Mouse (Mus musculus): ENCODE measurements around the gene Rora.

Gene Rora

DNA sequence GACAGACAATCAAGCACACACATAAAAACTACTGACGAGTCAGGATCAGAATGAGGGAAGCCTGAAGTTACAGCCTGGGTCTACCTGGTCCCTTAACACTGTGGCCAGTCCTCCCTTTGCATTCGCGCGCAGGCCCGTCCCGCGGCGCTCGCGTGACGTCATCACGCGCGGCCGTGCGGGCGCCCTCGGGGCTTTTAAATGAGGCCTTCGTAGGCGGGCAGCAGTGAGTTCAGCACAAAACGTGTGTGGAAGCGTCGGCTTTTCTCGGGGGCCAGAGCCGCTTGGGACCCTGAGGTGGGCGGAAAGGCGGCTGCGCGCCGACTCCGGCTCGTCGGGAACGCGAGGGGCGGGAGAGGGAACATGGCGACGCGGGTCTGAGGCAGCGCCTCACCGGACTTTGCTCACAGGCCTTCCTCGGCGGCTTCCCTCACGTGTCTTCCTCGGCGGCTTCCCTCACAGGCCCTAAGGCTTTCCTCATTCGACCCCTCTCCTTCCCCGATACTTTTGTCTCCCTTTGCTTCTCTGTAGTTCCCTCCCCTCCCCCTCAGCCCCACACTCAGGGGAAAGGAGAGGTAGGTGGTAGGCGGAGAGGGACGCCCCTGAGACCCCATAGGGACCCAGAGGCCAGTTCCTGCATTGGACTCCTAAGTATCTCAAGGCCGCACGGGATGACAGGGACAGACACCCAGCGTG, 744.3 kb downstream of the Rora start, which contains the start of gene Ice2:
Gene Ice2, plus strand, starts transcription at position 147 of the 693 bp plus-strand sequence.
- peak; percentile 79 for DNase-seq (ENCODE audit: low spot score)

- peak; percentile 12 for DNase-seq (ENCODE audit: low spot score)
These were observed 744.9 kb downstream of the Rora start for GRCm38 (mm10) chr9:69398453-69398850.

DNA sequence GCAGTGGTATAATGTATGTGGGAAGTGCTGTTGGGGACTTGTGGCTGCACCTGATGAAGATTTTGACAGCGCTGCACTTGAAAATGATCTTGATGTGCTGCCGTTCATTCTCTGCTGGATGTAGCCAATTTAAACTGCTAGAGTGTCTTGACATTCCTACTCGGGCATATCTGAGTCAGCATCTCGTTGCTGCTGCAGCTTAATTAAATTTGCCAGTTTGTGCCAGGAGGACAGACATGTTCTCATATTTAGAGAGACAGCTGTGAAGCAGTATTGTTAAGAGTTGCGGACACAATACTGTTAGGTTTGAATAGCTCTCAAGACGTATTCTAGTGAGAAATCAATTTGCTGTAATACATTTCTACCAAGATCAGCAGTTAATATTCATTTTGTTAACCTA, 751.1 kb downstream of the Rora start:
- no peak for DNase-seq (ENCODE audit: low spot score)

GRCm38 (mm10) chr9:69419476-69419875, 765.9 kb downstream of the Rora start:
- peak; percentile 19 for DNase-seq (ENCODE audit: low spot score)

- DNase-seq (ENCODE audit: low spot score), result no peak
These were observed 776.9 kb downstream of the Rora start for GRCm38 (mm10) chr9:69430531-69430930.

DNA sequence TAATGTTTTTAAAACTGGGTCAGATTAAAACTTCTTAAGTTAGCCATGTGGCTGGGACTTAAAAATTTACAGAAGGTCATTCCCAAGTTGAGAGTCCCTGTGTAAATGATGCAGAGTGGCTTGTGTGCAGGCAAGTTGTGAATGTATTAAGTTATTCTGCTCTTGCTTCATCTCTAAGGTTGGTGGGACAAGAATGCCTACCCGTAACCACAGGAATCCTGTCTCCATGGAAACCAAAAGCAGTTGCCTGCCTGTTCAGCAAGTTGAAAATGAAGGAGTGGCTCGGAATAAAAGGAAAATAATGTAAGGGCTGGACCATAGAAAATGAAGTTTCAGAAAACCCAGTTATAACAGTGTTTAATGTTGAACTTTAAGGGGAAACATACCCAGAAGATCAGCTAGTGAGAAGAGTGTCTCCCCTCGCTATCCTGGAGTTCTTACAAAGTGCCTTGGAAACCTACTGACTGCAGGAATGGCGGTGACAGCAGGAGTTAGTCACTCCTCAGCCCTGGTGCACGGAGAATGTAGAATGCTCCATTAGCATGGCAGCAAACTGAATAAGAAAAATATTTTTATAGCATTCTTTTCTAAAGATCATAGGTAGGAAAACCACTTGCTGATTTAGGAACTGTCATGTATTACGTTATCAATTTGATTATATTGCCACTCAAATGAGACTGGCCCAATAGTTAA, 778.4 kb downstream of the Rora start:
- peak; percentile 21 for DNase-seq (ENCODE audit: low spot score)

GRCm38 (mm10) chr9:69435194-69435593, 781.6 kb downstream of the Rora start:
- no peak for DNase-seq (ENCODE audit: low spot score)

- no peak for DNase-seq (ENCODE audit: low spot score)
These were observed 782.1 kb downstream of the Rora start for GRCm38 (mm10) chr9:69435662-69436061.

Data from retina, embryonic 14.5 days (tissue).